Mouse (Mus musculus) midbrain, embryonic 12.5 days (tissue): Measurements from ENCODE around the gene Acer3. TPM values are rescaled to one million over a fixed set of nuclear protein-coding genes. Genes with fewer than 3 reads are reported as not detected.
A peak's percentile ranks its signal among the peaks of the same experiment; 100 is the strongest.
"Not testable (repeated sequence)": the region's sequence is repeated elsewhere in the genome, so short reads cannot be mapped to it uniquely, and the experiment has no call there.

ENCODE experiments used
- ATAC-seq: fragments of 200-750 bp; cut with Nextera tagmentation; 2 replicates; pipeline ENCODE4 v1.8.0; 2017; ENCODE audit warnings: low read depth, moderate TSS enrichment, moderate library complexity; ENCODE audit not compliant: low FRiP score
- H3K27ac ChIP-seq: fragments of 300-500 bp; sonication (generic); replicated peaks from 2 replicates; pipeline ENCODE4 v1.5.1; 2016; ENCODE audit warnings: mild to moderate bottlenecking
- H3K27me3 ChIP-seq: fragments of 300-500 bp; sonication (generic); 2 replicates; pipeline ENCODE4 v1.6.1; 2016; ENCODE audit warnings: mild to moderate bottlenecking
- H3K36me3 ChIP-seq: fragments of 300-500 bp; sonication (generic); 2 replicates; pipeline ENCODE4 v1.6.1; 2016
- H3K4me1 ChIP-seq: fragments of 300-500 bp; sonication (generic); 2 replicates; pipeline ENCODE4 v1.6.1; 2016
- H3K4me2 ChIP-seq: fragments of 300-500 bp; sonication (generic); replicated peaks from 2 replicates; pipeline ENCODE4 v1.6.1; 2016; ENCODE audit warnings: mild to moderate bottlenecking, moderate library complexity
- H3K4me3 ChIP-seq: fragments of 300-500 bp; sonication (generic); 2 replicates; pipeline ENCODE4 v1.5.1; 2016; ENCODE audit warnings: mild to moderate bottlenecking
- H3K9ac ChIP-seq: fragments of 300-500 bp; sonication (generic); replicated peaks from 2 replicates; pipeline ENCODE4 v1.6.1; 2016; ENCODE audit warnings: mild to moderate bottlenecking, moderate library complexity
- H3K9me3 ChIP-seq: fragments of 300-500 bp; sonication (generic); 2 replicates; pipeline ENCODE4 v1.6.1; 2016; ENCODE audit warnings: mild to moderate bottlenecking
- whole genome bisulfite sequencing: fragments of 180-500 bp; shearing (Covaris S2); methylation state at CpG from one replicate; pipeline ENCODE4 v1.1.7; 2016; 5-methylcytosine and 5-hydroxymethylcytosine counted together
- polyA plus RNA-seq: library from polyadenylated mRNA; unstranded; fragments of >200 nt; fragmentation: Nextera tagmentation; extraction: Ambion mirVana; gene quantifications from 2 replicates; pipeline ENCODE4 v1.2.1, GENCODE M21; 2016

Acer3 gene
- polyA plus RNA-seq, 1 experiment from 2014 or later, result 16.0 TPM

DNA sequence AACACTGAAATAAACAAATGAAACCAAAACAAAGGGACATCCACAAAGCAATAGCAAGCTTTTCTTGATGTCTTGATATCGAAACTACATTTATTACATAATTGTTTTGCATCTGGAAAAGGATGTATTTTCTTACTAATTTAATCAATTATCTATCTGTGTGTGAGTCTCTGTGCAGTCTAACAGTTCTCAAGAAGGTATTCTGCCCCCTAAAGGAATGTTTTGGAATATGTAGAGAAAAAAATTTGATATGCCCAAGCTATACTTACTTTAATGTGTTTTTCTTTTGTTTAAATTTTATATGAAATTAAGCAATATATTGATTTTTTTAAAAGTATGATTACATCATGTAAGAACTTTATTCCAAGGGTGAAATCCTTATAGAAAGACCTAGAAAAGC lies 130.4 kb downstream of the Acer3 start:
- 91% methylated on average over 1 of the region's 1 CpGs for WGBS
- Histone ChIP-seq H3K4me3 (no peak overlapping the region), H3K4me2 (no peak overlapping the region), H3K9ac (no peak overlapping the region), H3K9me3 (no peaks in the 10 kb centered on the region), H3K4me1 (peaks cover 33% of the 10 kb centered on the region), H3K27me3 (peaks cover 69% of the 10 kb centered on the region), H3K36me3 (no peaks in the 10 kb centered on the region), H3K27ac (no peak overlapping the region)
- ATAC-seq, result no peak

GRCm38 (mm10) chr7:98189745-98190144 lies 131.3 kb downstream of the Acer3 start:
- no peaks in the 10 kb centered on the region for H3K36me3 ChIP-seq
- peaks cover 67% of the 10 kb centered on the region for H3K27me3 ChIP-seq
- peaks cover 33% of the 10 kb centered on the region for H3K4me1 ChIP-seq
- ATAC-seq, result no peak
- H3K9me3 ChIP-seq, result no peaks in the 10 kb centered on the region
- H3K9ac ChIP-seq, result no peak overlapping the region
- no peak overlapping the region for H3K27ac ChIP-seq
- 57% methylated on average over 3 of the region's 3 CpGs for WGBS
- no peak overlapping the region for H3K4me2 ChIP-seq
- H3K4me3 ChIP-seq, result no peak overlapping the region

GRCm38 (mm10) chr7:98188680-98189079 lies 132.3 kb downstream of the Acer3 start:
- Histone ChIP-seq H3K4me2 (no peak overlapping the region), H3K4me1 (peaks cover 23% of the 10 kb centered on the region), H3K27ac (no peak overlapping the region), H3K27me3 (peaks cover 65% of the 10 kb centered on the region), H3K36me3 (no peaks in the 10 kb centered on the region), H3K9me3 (no peaks in the 10 kb centered on the region), H3K9ac (no peak overlapping the region), H3K4me3 (no peak overlapping the region)
- no peak for ATAC-seq
- 92% methylated on average over 2 of the region's 2 CpGs for whole genome bisulfite sequencing

- H3K36me3 ChIP-seq, result no peaks in the 10 kb centered on the region
- 94% methylated on average over 2 of the region's 2 CpGs for WGBS
- no peak overlapping the region for H3K4me2 ChIP-seq
- no peak overlapping the region for H3K27ac ChIP-seq
- H3K9me3 ChIP-seq, result no peaks in the 10 kb centered on the region
- peaks cover 63% of the 10 kb centered on the region for H3K27me3 ChIP-seq
- no peak for ATAC-seq
- no peak overlapping the region for H3K9ac ChIP-seq
- H3K4me1 ChIP-seq, result peaks cover 19% of the 10 kb centered on the region
- H3K4me3 ChIP-seq, result no peak overlapping the region
These were observed 132.8 kb downstream of the Acer3 start for GRCm38 (mm10) chr7:98188238-98188637.

- not testable (repeated sequence) for ATAC-seq, H3K4me2 ChIP-seq, H3K4me3 ChIP-seq, H3K36me3 ChIP-seq, H3K9me3 ChIP-seq, H3K9ac ChIP-seq
- WGBS, result 72% methylated on average over 3 of the region's 3 CpGs
- peaks cover 63% of the 10 kb centered on the region for H3K27me3 ChIP-seq
- H3K27ac ChIP-seq, result peak overlapping the region; percentile 64
- peaks cover 18% of the 10 kb centered on the region for H3K4me1 ChIP-seq
These were observed 133.7 kb downstream of the Acer3 start for GRCm38 (mm10) chr7:98187332-98187731.

DNA sequence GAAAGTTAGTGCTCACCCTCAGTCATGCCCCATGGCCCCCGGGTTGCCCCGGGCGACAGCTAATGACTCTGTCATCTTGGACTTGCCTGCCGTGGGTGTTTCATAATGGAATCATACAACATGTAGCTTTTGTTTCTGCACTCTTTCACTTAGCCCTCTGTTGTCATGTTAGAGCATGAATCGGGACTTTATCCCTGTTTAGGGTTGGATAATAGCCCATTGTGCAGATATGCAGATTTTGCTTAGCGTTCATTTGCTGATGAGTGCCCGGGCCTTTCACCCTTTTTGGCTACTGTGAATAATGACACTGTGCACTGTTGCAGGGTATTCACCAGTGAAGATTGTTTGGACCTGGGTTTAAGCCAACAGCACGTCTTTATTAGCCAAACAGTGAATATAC lies 134.4 kb downstream of the Acer3 start:
- H3K4me1 ChIP-seq, result peaks cover 18% of the 10 kb centered on the region
- H3K9me3 ChIP-seq, result no peaks in the 10 kb centered on the region
- H3K4me2 ChIP-seq, result no peak overlapping the region
- WGBS, result 34% methylated on average over 8 of the region's 8 CpGs
- peak; percentile 93 for ATAC-seq
- H3K36me3 ChIP-seq, result no peaks in the 10 kb centered on the region
- 0 out of 2 replicates have a peak overlapping the region, but pooled peaks have one; percentile 64 for H3K27ac ChIP-seq
- no peak overlapping the region for H3K4me3 ChIP-seq
- peaks cover 60% of the 10 kb centered on the region for H3K27me3 ChIP-seq
- H3K9ac ChIP-seq, result no peak overlapping the region

GRCm38 (mm10) chr7:98185326-98185725 lies 135.7 kb downstream of the Acer3 start:
- H3K4me1 ChIP-seq, result peaks cover 18% of the 10 kb centered on the region
- H3K27ac ChIP-seq, result 0 out of 2 replicates have a peak overlapping the region, but pooled peaks have one; percentile 26
- no peak for ATAC-seq
- H3K9me3 ChIP-seq, result no peaks in the 10 kb centered on the region
- H3K27me3 ChIP-seq, result peaks cover 60% of the 10 kb centered on the region
- no peaks in the 10 kb centered on the region for H3K36me3 ChIP-seq
- H3K9ac ChIP-seq, result no peak overlapping the region
- 76% methylated on average over 6 of the region's 6 CpGs for WGBS
- H3K4me2 ChIP-seq, result no peak overlapping the region
- H3K4me3 ChIP-seq, result no peak overlapping the region

DNA sequence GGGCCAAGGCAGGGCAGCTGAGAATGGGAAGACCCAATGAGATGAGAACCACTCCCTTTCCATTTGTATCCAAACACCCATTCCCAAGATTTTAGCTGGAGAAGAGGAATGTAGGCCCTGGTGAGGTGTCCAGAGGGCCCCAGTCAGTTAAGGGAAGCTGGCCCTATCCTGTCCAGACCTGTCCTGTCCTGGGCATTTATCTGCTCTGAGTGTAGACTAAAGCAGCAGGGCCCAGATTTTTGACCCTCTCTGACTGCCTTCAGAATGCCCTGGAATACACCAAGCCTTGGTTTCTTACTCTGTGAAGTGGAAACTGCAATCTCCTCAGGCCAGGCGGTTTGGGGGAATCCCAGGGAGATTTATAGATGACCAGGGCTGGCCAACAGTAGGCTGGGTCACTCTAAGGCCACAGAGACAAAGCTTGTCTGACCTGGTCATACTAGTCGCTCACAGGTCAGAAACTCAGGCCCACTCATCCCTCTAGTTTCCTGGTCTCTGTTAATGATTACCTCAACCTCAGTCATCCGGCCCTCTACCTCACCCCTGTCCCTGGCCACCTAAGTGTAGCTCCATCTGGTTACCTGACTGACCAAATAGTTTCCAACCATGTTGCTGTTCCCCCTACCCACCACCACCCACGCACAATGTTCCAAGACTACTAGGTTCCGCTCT lies 142.3 kb downstream of the Acer3 start:
- Histone ChIP-seq H3K9ac (peak overlapping the region; percentile 68; the same call in 1 of the 2 replicates), H3K36me3 (no peaks in the 10 kb centered on the region), H3K27me3 (peaks cover 57% of the 10 kb centered on the region), H3K27ac (no peak overlapping the region), H3K9me3 (no peaks in the 10 kb centered on the region), H3K4me2 (peak overlapping the region; percentile 82), H3K4me1 (peaks cover 5% of the 10 kb centered on the region; the same call in 1 of the 2 replicates), H3K4me3 (peak overlapping the region; percentile 79)
- peak; percentile 35 for ATAC-seq
- WGBS, result 95% methylated on average over 5 of the region's 5 CpGs

DNA sequence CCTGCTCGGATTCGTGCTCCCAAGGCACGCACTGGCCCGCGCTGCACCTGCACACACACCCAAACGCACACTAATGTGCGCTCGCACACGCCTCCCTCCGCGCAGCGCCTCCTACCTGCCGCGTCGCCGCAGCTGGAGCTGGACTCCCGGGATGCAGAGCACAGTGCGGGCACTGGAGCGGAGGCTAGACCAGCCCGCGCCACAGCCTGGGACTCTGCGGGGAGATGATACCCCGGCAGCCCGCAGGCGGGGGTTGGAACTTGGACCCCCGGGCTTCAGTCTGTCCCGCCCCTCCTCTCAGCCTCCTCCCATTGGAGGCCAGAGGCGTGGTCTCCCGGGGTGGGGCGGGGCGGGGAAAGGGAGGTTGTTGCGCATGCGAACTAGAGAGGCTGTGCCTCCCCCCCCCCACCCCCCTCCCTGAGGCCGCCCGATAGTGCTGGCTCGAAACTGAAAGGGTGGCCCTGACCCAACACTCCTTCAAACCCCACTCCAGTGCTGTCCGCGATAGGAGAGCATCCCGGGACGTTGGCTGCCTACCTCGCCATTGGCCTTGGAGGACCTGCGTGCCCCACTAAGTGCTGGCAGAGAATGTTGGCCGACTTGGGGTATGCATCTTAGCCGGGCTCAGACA lies 143.0 kb downstream of the Acer3 start, which contains the start of gene Capn5:
TSS of gene Capn5 (minus strand) at position 346 of the 631 bp plus-strand sequence.
- Histone ChIP-seq H3K36me3 (no peaks in the 10 kb centered on the region), H3K9me3 (no peaks in the 10 kb centered on the region), H3K4me1 (peaks cover 5% of the 10 kb centered on the region; the same call in 1 of the 2 replicates), H3K4me2 (peak within 1 kb of the TSS; percentile 82), H3K9ac (peak within 1 kb of the TSS; percentile 68), H3K27me3 (peaks cover 53% of the 10 kb centered on the region), H3K4me3 (peak within 1 kb of the TSS; percentile 79), H3K27ac (no peak within 1 kb of the TSS)
- peak; percentile 79 for ATAC-seq
- WGBS, result under 1% methylated on average over 43 of the region's 44 CpGs

DNA sequence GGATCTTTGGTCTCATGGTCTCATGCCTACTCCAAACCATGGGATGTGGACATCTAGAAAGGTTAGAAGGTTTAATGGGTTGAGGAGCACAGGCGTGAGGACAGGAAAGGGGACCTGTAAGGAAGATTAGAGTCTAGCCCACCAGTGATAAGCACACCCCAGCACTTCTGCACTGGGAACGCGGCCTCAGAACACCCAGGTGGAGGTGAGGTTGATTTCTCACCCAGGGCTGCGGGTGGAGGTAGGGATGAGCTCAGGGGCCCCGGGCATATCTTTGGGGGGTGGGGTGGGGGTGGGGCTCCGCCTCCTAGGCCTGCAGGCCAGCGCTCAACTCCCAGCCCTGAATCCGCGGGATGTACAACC lies 143.5 kb downstream of the Acer3 start:
- WGBS, result 6% methylated on average over 8 of the region's 9 CpGs
- no peak overlapping the region for H3K27ac ChIP-seq

GRCm38 (mm10) chr7:98177071-98177485 lies 143.9 kb downstream of the Acer3 start:
- no peaks in the 10 kb centered on the region for H3K9me3 ChIP-seq
- peak overlapping the region; percentile 82 for H3K4me2 ChIP-seq
- peaks cover 50% of the 10 kb centered on the region for H3K27me3 ChIP-seq
- peaks cover 5% of the 10 kb centered on the region; the same call in 1 of the 2 replicates for H3K4me1 ChIP-seq
- no peak overlapping the region for H3K27ac ChIP-seq
- ATAC-seq, result peak; percentile 9; the same call in 1 of the 2 replicates
- H3K9ac ChIP-seq, result peak overlapping the region; percentile 68; the same call in 1 of the 2 replicates
- no peaks in the 10 kb centered on the region for H3K36me3 ChIP-seq
- peak overlapping the region; percentile 79; the same call in 1 of the 2 replicates for H3K4me3 ChIP-seq
- 55% methylated on average over 2 of the region's 2 CpGs for WGBS

More for the DNA sequence above, 143.5 kb downstream of the Acer3 start:
- H3K9ac ChIP-seq, result peak overlapping the region; percentile 68
- ATAC-seq, result peak; percentile 46; the same call in 1 of the 2 replicates
- H3K4me2 ChIP-seq, result peak overlapping the region; percentile 82
- H3K4me3 ChIP-seq, result peak overlapping the region; percentile 79
- peaks cover 5% of the 10 kb centered on the region; the same call in 1 of the 2 replicates for H3K4me1 ChIP-seq
- no peaks in the 10 kb centered on the region for H3K36me3 ChIP-seq
- H3K9me3 ChIP-seq, result no peaks in the 10 kb centered on the region
- H3K27me3 ChIP-seq, result peaks cover 49% of the 10 kb centered on the region
